In the genomic region with DNA sequence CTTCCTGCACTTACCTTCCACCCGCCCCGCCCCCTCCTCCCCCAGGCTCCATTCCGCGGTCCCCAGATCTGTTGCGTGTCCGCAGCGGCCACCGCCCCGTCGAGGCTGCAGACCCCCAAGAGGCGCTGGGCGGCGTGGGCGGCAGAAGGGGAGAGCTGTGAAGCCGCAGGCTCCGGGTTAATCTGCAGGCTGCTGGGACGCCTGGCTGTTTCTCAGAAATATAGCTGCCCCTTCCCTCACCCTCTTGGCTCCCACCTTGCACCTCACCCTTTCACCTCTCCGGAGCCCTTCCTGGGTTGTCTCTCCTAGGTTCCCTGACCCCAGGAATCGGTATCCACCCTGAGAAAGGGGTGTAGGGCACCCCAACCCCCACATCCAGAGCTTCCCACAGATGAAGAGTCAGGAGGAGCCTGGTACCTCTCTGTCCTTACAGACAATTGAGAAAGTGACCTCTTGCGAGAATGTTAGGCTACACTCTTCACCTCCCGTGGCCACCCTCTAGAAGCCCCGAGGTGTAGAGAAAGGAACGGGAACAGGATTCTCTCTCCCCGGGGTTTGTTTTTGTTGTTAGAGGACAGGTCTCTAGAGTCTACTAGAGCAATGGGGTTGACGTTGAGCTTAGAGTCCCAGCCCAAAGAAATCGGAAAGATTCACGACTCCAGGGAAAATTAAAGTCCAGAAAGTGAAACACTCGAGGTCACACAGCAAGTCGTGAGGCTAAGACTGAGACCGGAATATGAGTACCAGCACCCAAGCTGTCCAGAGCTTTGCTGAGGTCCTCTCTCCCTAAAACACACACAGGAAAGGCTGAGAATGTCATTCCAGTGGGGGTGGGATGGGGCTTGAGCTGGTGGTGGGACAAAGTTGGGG, we compare ENCODE assay signal across 9 mouse cellular contexts. TPM values are rescaled to one million over a fixed set of nuclear protein-coding genes. Genes with fewer than 3 reads are reported as not detected.
DNase-seq lines count a peak whose midpoint lies in the region; ATAC-seq and TF ChIP-seq lines count a peak whose summit lies in the region.
"Had no signal": no experiment of that assay in that cellular context is flagged by ENCODE, and none has a peak within 500 bp of the region (broad histone marks: within the 10 kb centered on the region; RNA-seq: fewer than 3 reads in every experiment).

No protein-coding gene starts in this region.

- H3K4me2 ChIP-seq in heart, embryonic 12.5 days: peak overlapping the region; percentile 98
- H3K4me2 ChIP-seq in midbrain, embryonic 11.5 days: peak overlapping the region; percentile 72

- 3% methylated on average over 30 of the region's 30 CpGs for WGBS in heart, embryonic 12.5 days
- 3% methylated on average over 30 of the region's 30 CpGs for WGBS in hindbrain, embryonic 10.5 days
- WGBS in midbrain, embryonic 11.5 days: 5% methylated on average over 28 of the region's 30 CpGs

- H3K4me1 ChIP-seq in heart, embryonic 12.5 days (replicated peaks): peaks cover 4% of the 10 kb centered on the region; the same call in 1 of the 2 replicates
- H3K4me1 ChIP-seq in ES-E14 (ENCODE audit: control insufficient read depth in 2 of 2, insufficient read depth in 2 of 2, low read length in 2 of 2, poor library complexity in 1 of 2): peaks cover 3 to 24% of the 10 kb centered on the region in 2 experiments; a peak in 3 of 4 replicates
- H3K4me1 ChIP-seq in hindbrain, embryonic 10.5 days (replicated peaks): peaks cover 22% of the 10 kb centered on the region
- H3K4me1 ChIP-seq in midbrain, embryonic 11.5 days (ENCODE audit: control insufficient read depth, insufficient read depth, low read length): 0 out of 2 replicates have a peak, but pooled peaks cover 2% of the 10 kb centered on the region

- in situ Hi-C loops in ES-E14 (cut with MboI; ENCODE audit: low sequenced_read_pairs in 2 of 2, unreplicated experiment in 2 of 2): no loop called here

- no peaks in the 10 kb centered on the region for H3K36me3 ChIP-seq in heart, embryonic 12.5 days
- H3K36me3 ChIP-seq in ES-E14 (ENCODE audit: control insufficient read depth, insufficient read depth, low read length, poor library complexity, severe bottlenecking): peaks cover 24% of the 10 kb centered on the region
- H3K36me3 ChIP-seq in hindbrain, embryonic 10.5 days: 0 out of 2 replicates have a peak, but pooled peaks cover 8% of the 10 kb centered on the region
- H3K36me3 ChIP-seq in midbrain, embryonic 11.5 days (ENCODE audit: control insufficient read depth, insufficient read depth, low read length): no peaks in the 10 kb centered on the region

- 0 out of 2 replicates have a peak, but pooled peaks have one; percentile 15 for ATAC-seq in heart, embryonic 12.5 days (ENCODE audit: insufficient number of reproducible peaks, low FRiP score)
- no peak; the same call in 1 of the 2 replicates for ATAC-seq in midbrain, embryonic 11.5 days (ENCODE audit: low FRiP score)

- DNase-seq in heart, postnatal 10 days: no peak
- DNase-seq in ES-E14 (ENCODE audit: low read depth, low spot score): no peak
- DNase-seq in hindbrain, embryonic 10.5 days (ENCODE audit: low spot score): peak; percentile 23
- DNase-seq in midbrain, embryonic 11.5 days (ENCODE audit: low spot score, missing footprints): peak; percentile 88
- DNase-seq in gastrocnemius, postnatal 4 days (ENCODE audit: low spot score in 2 of 2): no peak
- DNase-seq in right cerebral cortex, postnatal 14 days: no peak
- DNase-seq in right cerebral cortex, postnatal 36 days (ENCODE audit: low spot score in 2 of 2): no peak

- no peaks in the 10 kb centered on the region for H3K9me3 ChIP-seq in heart, embryonic 12.5 days (replicated peaks)
- no peaks in the 10 kb centered on the region for H3K9me3 ChIP-seq in ES-E14 (ENCODE audit: control insufficient read depth, insufficient read depth, low read depth, low read length)
- no peaks in the 10 kb centered on the region for H3K9me3 ChIP-seq in hindbrain, embryonic 10.5 days
- no peaks in the 10 kb centered on the region for H3K9me3 ChIP-seq in midbrain, embryonic 11.5 days (ENCODE audit: control insufficient read depth, low read length)

- peak overlapping the region; percentile 72 for H3K9ac ChIP-seq in heart, embryonic 12.5 days
- H3K9ac ChIP-seq in ES-E14 (ENCODE audit: insufficient read depth, low read depth, low read length, poor library complexity, severe bottlenecking): peak overlapping the region; percentile 41
- peak overlapping the region; percentile 61 for H3K9ac ChIP-seq in midbrain, embryonic 11.5 days (ENCODE audit: low read length)

- peak overlapping the region; percentile 68 for H3K4me3 ChIP-seq in heart, embryonic 12.5 days
- H3K4me3 ChIP-seq in ES-E14 (ENCODE audit: insufficient read depth in 1 of 2, low read depth in 1 of 2, low read length in 2 of 2, poor library complexity in 1 of 2, severe bottlenecking in 1 of 2): peak overlapping the region; percentile 62 to 77
- H3K4me3 ChIP-seq in hindbrain, embryonic 10.5 days: peak overlapping the region; percentile 63
- peak overlapping the region; percentile 48 for H3K4me3 ChIP-seq in midbrain, embryonic 11.5 days (ENCODE audit: low read depth, low read length)

- peaks cover 43% of the 10 kb centered on the region for H3K27me3 ChIP-seq in heart, embryonic 12.5 days (replicated peaks)
- peaks cover 58% of the 10 kb centered on the region for H3K27me3 ChIP-seq in hindbrain, embryonic 10.5 days (ENCODE audit: insufficient read depth, poor library complexity, severe bottlenecking)
- H3K27me3 ChIP-seq in midbrain, embryonic 11.5 days (ENCODE audit: control insufficient read depth, insufficient read depth, low read length): peaks cover 25% of the 10 kb centered on the region
- H3K27me3 ChIP-seq: Patski had no signal

- intact Hi-C loops in heart, postnatal 10 days (cut with DNase I): loop anchor here (5.0 kb wide), 1 partner anchor 191 kb away; no protein-coding TSS in a partner anchor

- no peak overlapping the region for H3K27ac ChIP-seq in heart, embryonic 12.5 days (ENCODE audit: poor library complexity, severe bottlenecking)
- H3K27ac ChIP-seq in ES-E14 (ENCODE audit: insufficient read depth, low read depth, low read length, poor library complexity, severe bottlenecking): peak overlapping the region; percentile 29
- peak overlapping the region; percentile 83 for H3K27ac ChIP-seq in hindbrain, embryonic 10.5 days
- H3K27ac ChIP-seq in midbrain, embryonic 11.5 days (ENCODE audit: low read depth, low read length): no peak overlapping the region

TF ChIP-seq in ES-E14, 5 proteins besides CTCF, POLR2A, EP300 and RAD21:
- TF ChIP-seq ZC3H11A (IDR thresholded peaks at IDR 0.05; ENCODE audit: borderline replicate concordance, low read depth, low read length) (no peak), CHD2 (IDR thresholded peaks at IDR 0.05; ENCODE audit: low read depth, low read length) (no peak), ZNF384 (IDR thresholded peaks at IDR 0.05; ENCODE audit: low read depth, low read length) (no peak), HCFC1 (IDR thresholded peaks at IDR 0.05; ENCODE audit: borderline replicate concordance, insufficient read depth, low read length) (no peak), MAFK (IDR thresholded peaks at IDR 0.05; ENCODE audit: insufficient read depth, low read depth, low read length) (no peak)

RNA-seq across cellular contexts. Expression of a gene that starts 12.2 kb away (rescaled TPM):
- 1.2 and 2.1 TPM in 2 replicates for polyA plus RNA-seq in heart, embryonic 12.5 days (2016; fragmentation: Nextera tagmentation; extraction: Ambion mirVana)
- not detected for total RNA-seq in heart, postnatal 10 days (2021)
- 12.1 and 18.9 TPM in 2 replicates for total RNA-seq in ES-E14 (2012; rRNA removed)
- polyA plus RNA-seq in hindbrain, embryonic 10.5 days (2016; fragmentation: Nextera tagmentation; extraction: Ambion mirVana): 3.6 and 8.6 TPM in 2 replicates
- polyA plus RNA-seq in midbrain, embryonic 11.5 days (2014; fragmentation: Nextera tagmentation; extraction: Ambion mirVana): 0.60 and 1.0 TPM in 2 replicates
- under 1 TPM in 1 of 2 experiments, not detected in 1; 0.16 TPM for total RNA-seq in gastrocnemius, postnatal 4 days (2021)

RNA-seq across cellular contexts. Expression of a gene that starts 19.6 kb away (rescaled TPM):
- polyA plus RNA-seq in heart, embryonic 12.5 days (2016; fragmentation: Nextera tagmentation; extraction: Ambion mirVana): 102 and 104 TPM in 2 replicates
- total RNA-seq in heart, postnatal 10 days (2021): 10 to 100 TPM; 48.9 to 52.1 TPM
- 34.6 and 52.5 TPM in 2 replicates for total RNA-seq in ES-E14 (2012; rRNA removed)
- polyA plus RNA-seq in hindbrain, embryonic 10.5 days (2016; fragmentation: Nextera tagmentation; extraction: Ambion mirVana): 120 and 161 TPM in 2 replicates
- polyA plus RNA-seq in midbrain, embryonic 11.5 days (2014; fragmentation: Nextera tagmentation; extraction: Ambion mirVana): 145 and 158 TPM in 2 replicates
- total RNA-seq in gastrocnemius, postnatal 4 days (2021): 10 to 100 TPM; 28.0 to 29.0 TPM

RNA-seq across cellular contexts. Expression of a gene that starts 46.1 kb away (rescaled TPM):
- polyA plus RNA-seq in heart, embryonic 12.5 days (2016; fragmentation: Nextera tagmentation; extraction: Ambion mirVana): 66.7 and 67.1 TPM in 2 replicates
- 10 to 100 TPM; 12.7 to 19.3 TPM for total RNA-seq in heart, postnatal 10 days (2021)
- 13.2 and 24.4 TPM in 2 replicates for total RNA-seq in ES-E14 (2012; rRNA removed)
- 23.3 TPM in 2 replicates for polyA plus RNA-seq in hindbrain, embryonic 10.5 days (2016; fragmentation: Nextera tagmentation; extraction: Ambion mirVana)
- polyA plus RNA-seq in midbrain, embryonic 11.5 days (2014; fragmentation: Nextera tagmentation; extraction: Ambion mirVana): 14.8 TPM in 2 replicates
- total RNA-seq in gastrocnemius, postnatal 4 days (2021): 10 to 100 TPM; 19.6 to 23.5 TPM

RNA-seq across cellular contexts. Expression of a gene that starts 58.1 kb away (rescaled TPM):
- 20.0 and 20.6 TPM in 2 replicates for polyA plus RNA-seq in heart, embryonic 12.5 days (2016; fragmentation: Nextera tagmentation; extraction: Ambion mirVana)
- 10 to 100 TPM; 14.5 to 17.8 TPM for total RNA-seq in heart, postnatal 10 days (2021)
- total RNA-seq in ES-E14 (2012; rRNA removed): 7.4 and 10.2 TPM in 2 replicates
- polyA plus RNA-seq in hindbrain, embryonic 10.5 days (2016; fragmentation: Nextera tagmentation; extraction: Ambion mirVana): 9.3 and 9.8 TPM in 2 replicates
- polyA plus RNA-seq in midbrain, embryonic 11.5 days (2014; fragmentation: Nextera tagmentation; extraction: Ambion mirVana): 5.6 and 5.7 TPM in 2 replicates
- total RNA-seq in gastrocnemius, postnatal 4 days (2021): 1 to 10 TPM; 4.6 to 5.6 TPM

Comparison
In these comparisons a context has a peak if more than half of its experiments do, and no peak if none do; other contexts are left out.
1. H3K27ac ChIP-seq: peak in ES-E14 (single experiment) and hindbrain, embryonic 10.5 days (single experiment); none in heart, embryonic 12.5 days (single experiment) and midbrain, embryonic 11.5 days (single experiment).
2. DNase-seq: peak in hindbrain, embryonic 10.5 days (single experiment) and midbrain, embryonic 11.5 days (single experiment); none in heart, postnatal 10 days (0 of 2), ES-E14 (single experiment), gastrocnemius, postnatal 4 days (0 of 2), right cerebral cortex, postnatal 14 days (single experiment) and right cerebral cortex, postnatal 36 days (0 of 2).
3. RNA of a gene that starts 12.2 kb away (total RNA-seq): 12.1 to 18.9 TPM in ES-E14; not detected in heart, postnatal 10 days and 0.16 TPM in gastrocnemius, postnatal 4 days; every median in the first group is over 10 times any median in the second.
4. Peak in every context shown above with its lines, with median percentiles within 50 percentile points of each other: H3K4me3 ChIP-seq and H3K9ac ChIP-seq.